Mouse (Mus musculus): ENCODE results near the gene Ldlrad3. TPM values are rescaled to one million over a fixed set of nuclear protein-coding genes. Genes with fewer than 3 reads are reported as not detected.

Ldlrad3 gene
- total RNA-seq, 2 experiments from 2014 or later, result 6.0 to 6.6 TPM

- intact Hi-C loops (cut with DNase I), result no loop called here
- no peak for DNase-seq
These were observed 136.2 kb downstream of the Ldlrad3 start for GRCm38 (mm10) chr2:102049866-102050550.

- intact Hi-C loops (cut with DNase I), result no loop called here
These were observed 137.6 kb downstream of the Ldlrad3 start for GRCm38 (mm10) chr2:102048296-102049175.

GRCm38 (mm10) chr2:102046481-102046880 lies 139.7 kb downstream of the Ldlrad3 start:
- intact Hi-C loops (cut with DNase I), result no loop called here
- DNase-seq, result no peak

More at GRCm38 (mm10) chr2:102048296-102049175, 137.6 kb downstream of the Ldlrad3 start:
- DNase-seq, result no peak

GRCm38 (mm10) chr2:102040456-102040855 lies 145.7 kb downstream of the Ldlrad3 start:
- no peak for DNase-seq
- intact Hi-C loops (cut with DNase I), result no loop called here

- intact Hi-C loops (cut with DNase I), result no loop called here
- no peak for DNase-seq
These were observed 146.2 kb downstream of the Ldlrad3 start for GRCm38 (mm10) chr2:102040011-102040410.

GRCm38 (mm10) chr2:102038895-102039667 lies 147.1 kb downstream of the Ldlrad3 start:
- intact Hi-C loops (cut with DNase I), result no loop called here
- no peak for DNase-seq

- intact Hi-C loops (cut with DNase I), result no loop called here
- DNase-seq, result peak; percentile 49 to 58
These were observed 147.8 kb downstream of the Ldlrad3 start for GRCm38 (mm10) chr2:102038229-102038894.

GRCm38 (mm10) chr2:102036665-102037511 lies 149.3 kb downstream of the Ldlrad3 start:
- intact Hi-C loops (cut with DNase I), result no loop called here

GRCm38 (mm10) chr2:102034513-102034879 lies 151.7 kb downstream of the Ldlrad3 start:
- no peak for DNase-seq
- intact Hi-C loops (cut with DNase I), result loop anchor here (5.0 kb wide), 2 partner anchors 127 to 253 kb away; no protein-coding TSS in a partner anchor

More at GRCm38 (mm10) chr2:102036665-102037511, 149.3 kb downstream of the Ldlrad3 start:
- DNase-seq, result no peak

GRCm38 (mm10) chr2:102033818-102034512 lies 152.2 kb downstream of the Ldlrad3 start:
- intact Hi-C loops (cut with DNase I), result loop anchor here (5.0 kb wide), 2 partner anchors 127 to 253 kb away; no protein-coding TSS in a partner anchor
- no peak for DNase-seq

GRCm38 (mm10) chr2:102032713-102033343 lies 153.4 kb downstream of the Ldlrad3 start:
- intact Hi-C loops (cut with DNase I), result loop anchor here (5.0 kb wide), 2 partner anchors 126 to 254 kb away; no protein-coding TSS in a partner anchor
- DNase-seq, result no peak

GRCm38 (mm10) chr2:102030652-102031051 lies 155.5 kb downstream of the Ldlrad3 start:
- intact Hi-C loops (cut with DNase I), result loop anchor here (1.0 to 5.0 kb wide), 3 partner anchors 123 to 423 kb away; no protein-coding TSS in a partner anchor
- DNase-seq, result peak; percentile 69 to 79

- intact Hi-C loops (cut with DNase I), result loop anchor here (1.0 to 5.0 kb wide), 3 partner anchors 123 to 423 kb away; no protein-coding TSS in a partner anchor
- DNase-seq, result no peak
These were observed 156.0 kb downstream of the Ldlrad3 start for GRCm38 (mm10) chr2:102030152-102030551.

- intact Hi-C loops (cut with DNase I), result loop anchor here (1.0 to 5.0 kb wide), 3 partner anchors 122 to 424 kb away; no protein-coding TSS in a partner anchor
- no peak for DNase-seq
These were observed 156.5 kb downstream of the Ldlrad3 start for GRCm38 (mm10) chr2:102029682-102030081.

GRCm38 (mm10) chr2:102027265-102027664 lies 158.9 kb downstream of the Ldlrad3 start:
- DNase-seq, result no peak
- intact Hi-C loops (cut with DNase I), result no loop called here

GRCm38 (mm10) chr2:102026156-102026555 lies 160.0 kb downstream of the Ldlrad3 start:
- intact Hi-C loops (cut with DNase I), result no loop called here
- no peak for DNase-seq

- DNase-seq, result no peak
- intact Hi-C loops (cut with DNase I), result no loop called here
These were observed 161.7 kb downstream of the Ldlrad3 start for GRCm38 (mm10) chr2:102024483-102024882.

Data from heart, postnatal 14 days (tissue).